Mouse (Mus musculus) MEL (cell line): ENCODE measurements around the gene Arhgap24.

ENCODE experiments used
- CHD2 ChIP-seq: IDR thresholded peaks from 2 replicates; pipeline ENCODE4 v1.6.1; 2011; ENCODE audit warnings: low read length, improper control_type of control experiment
- CTCF ChIP-seq, 3 experiments: IDR thresholded peaks in 2 of 3; conservative IDR thresholded peaks in 1 of 3; 2 replicates each; pipeline ENCODE4 v1.5.1; 2011 to 2012; ENCODE audit warnings: low read length in 3 of 3, low read depth in 2 of 3, mild to moderate bottlenecking in 2 of 3, improper control_type of control experiment in 1 of 3, inconsistent platforms in 1 of 3, mixed read lengths in 1 of 3, moderate library complexity in 1 of 3; ENCODE audit not compliant: control insufficient read depth in 1 of 3, insufficient read depth in 1 of 3, poor library complexity in 1 of 3, severe bottlenecking in 1 of 3
- GATA1 ChIP-seq: IDR thresholded peaks from 2 replicates; pipeline ENCODE4 v1.6.1; 2011; ENCODE audit warnings: low read depth, low read length, improper control_type of control experiment
- POLR2AphosphoS5 ChIP-seq: IDR thresholded peaks from 2 replicates; pipeline ENCODE4 v1.6.1; 2012; ENCODE audit warnings: low read depth, borderline replicate concordance, mild to moderate bottlenecking, inconsistent platforms, low read length, moderate library complexity, mixed read lengths

- no peak for TF ChIP-seq POLR2AphosphoS5
- no peak for TF ChIP-seq GATA1
- TF ChIP-seq CTCF (IDR thresholded peaks at IDR 0.05 in 2 of 3, conservative IDR thresholded peaks at IDR 0.05 in 1 of 3; ENCODE audit: control insufficient read depth in 1 of 3, insufficient read depth in 1 of 3, low read depth in 2 of 3, low read length in 3 of 3, poor library complexity in 1 of 3, severe bottlenecking in 1 of 3): no peak
- no peak for TF ChIP-seq CHD2
Observed at GRCm38 (mm10) chr5:102748146-102748545, 267.0 kb downstream of the Arhgap24 start.
